Mouse (Mus musculus) large intestine, adult 2 months (tissue): Measurements from ENCODE around the gene Stip1. TPM values are rescaled to one million over a fixed set of nuclear protein-coding genes. Genes with fewer than 3 reads are reported as not detected.

Experiments
- DNase-seq: peaks from one replicate; pipeline ENCODE4 v3.0.0-alpha.2; 2012; ENCODE audit warnings: low read depth, low spot score
- WGBS: fragments of 180-500 bp; shearing (Covaris S2); methylation state at CpG from one replicate; pipeline ENCODE4 v1.1.7; 2018; 5-methylcytosine and 5-hydroxymethylcytosine counted together
- polyA plus RNA-seq: library from polyadenylated mRNA; depleted of rRNA; stranded (reverse); fragments of >200 nt; gene quantifications from 2 replicates; pipeline ENCODE4 v1.2.3, GENCODE M21; 2012; rRNA removed

Gene Stip1
- polyA plus RNA-seq, 1 experiment = 51.2 TPM

GRCm38 (mm10) chr19:6972247-6972917 lies 67.4 kb downstream of the Stip1 start:
- WGBS = 76% methylated on average over 13 of the region's 13 CpGs
- DNase-seq = no peak

- 44% methylated on average over 6 of the region's 6 CpGs for WGBS
- DNase-seq = no peak
These were observed 68.1 kb downstream of the Stip1 start for GRCm38 (mm10) chr19:6971644-6972043.

Other genes starting within 250 kb of the Stip1 start
- gene Rps6ka4, start 199.3 kb downstream of the Stip1 start, polyA plus RNA-seq = 25.1 and 30.9 TPM in 2 replicates
- gene Ccdc88b, start 181.8 kb downstream of the Stip1 start, polyA plus RNA-seq = 6.7 and 11.6 TPM in 2 replicates
- 79.9 and 88.6 TPM in 2 replicates for gene Trmt112, start 130.3 kb downstream of the Stip1 start, polyA plus RNA-seq
- gene Prdx5, start 129.9 kb downstream of the Stip1 start, polyA plus RNA-seq = 177 and 243 TPM in 2 replicates
- 175 and 234 TPM in 2 replicates for gene Esrra, start 118.2 kb downstream of the Stip1 start, polyA plus RNA-seq
- gene Catsperz, start 114.6 kb downstream of the Stip1 start, polyA plus RNA-seq = 0.19 TPM in 1 of 2 replicates, not detected in the other
- gene Kcnk4, start 105.5 kb downstream of the Stip1 start, polyA plus RNA-seq = not detected in 2 replicates
- 78.2 and 105 TPM in 2 replicates for gene Bad, start 98.1 kb downstream of the Stip1 start, polyA plus RNA-seq
- gene Gpr137, start 97.5 kb downstream of the Stip1 start, polyA plus RNA-seq = 63.3 and 70.7 TPM in 2 replicates
- 98.4 and 98.9 TPM in 2 replicates for gene Ppp1r14b, start 65.0 kb downstream of the Stip1 start, polyA plus RNA-seq
- 383 and 614 TPM in 2 replicates for gene Plcb3, start 63.5 kb downstream of the Stip1 start, polyA plus RNA-seq
- 63.9 and 76.9 TPM in 2 replicates for gene Fkbp2, start 59.5 kb downstream of the Stip1 start, polyA plus RNA-seq
- 17.2 and 17.5 TPM in 2 replicates for gene Vegfb, start 52.3 kb downstream of the Stip1 start, polyA plus RNA-seq
- gene Dnajc4, start 47.4 kb downstream of the Stip1 start, polyA plus RNA-seq = 44.6 and 46.9 TPM in 2 replicates
- gene Nudt22, start 43.9 kb downstream of the Stip1 start, polyA plus RNA-seq = 59.3 and 68.1 TPM in 2 replicates
- 10.0 and 11.4 TPM in 2 replicates for gene Trpt1, start 43.8 kb downstream of the Stip1 start, polyA plus RNA-seq
- gene Fermt3, start 20.5 kb downstream of the Stip1 start, polyA plus RNA-seq = 17.3 and 20.1 TPM in 2 replicates
- gene Macrod1, start 16.8 kb upstream of the Stip1 start, polyA plus RNA-seq = 19.2 and 22.4 TPM in 2 replicates
- 0.14 TPM in 2 replicates for gene Flrt1, start 65.8 kb upstream of the Stip1 start, polyA plus RNA-seq
- gene Otub1, start 166.3 kb upstream of the Stip1 start, polyA plus RNA-seq = 117 and 118 TPM in 2 replicates
- 2,194 and 2,281 TPM in 2 replicates for gene Cox8a, start 177.6 kb upstream of the Stip1 start, polyA plus RNA-seq
- gene Naa40, start 201.2 kb upstream of the Stip1 start, polyA plus RNA-seq = 24.2 and 24.8 TPM in 2 replicates
- gene Rcor2, start 227.4 kb upstream of the Stip1 start, polyA plus RNA-seq = 2.1 and 2.5 TPM in 2 replicates